Mouse (Mus musculus) gastrocnemius, postnatal 36 days (tissue): ENCODE measurements at regions not wholly inside any gene's neighbourhood (a gene's known extent, or its start where the extent isn't known, plus 50 kb on each side); places are given as distances from the start of the nearest gene placed in this dataset.

Source experiments
- DNase-seq, 2 experiments: peaks; one replicate each; pipeline ENCODE4 v3.0.0; 2022
- intact Hi-C: fragments of 180-260 bp; cut with DNase I; formaldehyde crosslinking; loops from one replicate; pipeline ENCODE4 v1.15.1; 2025

DNA sequence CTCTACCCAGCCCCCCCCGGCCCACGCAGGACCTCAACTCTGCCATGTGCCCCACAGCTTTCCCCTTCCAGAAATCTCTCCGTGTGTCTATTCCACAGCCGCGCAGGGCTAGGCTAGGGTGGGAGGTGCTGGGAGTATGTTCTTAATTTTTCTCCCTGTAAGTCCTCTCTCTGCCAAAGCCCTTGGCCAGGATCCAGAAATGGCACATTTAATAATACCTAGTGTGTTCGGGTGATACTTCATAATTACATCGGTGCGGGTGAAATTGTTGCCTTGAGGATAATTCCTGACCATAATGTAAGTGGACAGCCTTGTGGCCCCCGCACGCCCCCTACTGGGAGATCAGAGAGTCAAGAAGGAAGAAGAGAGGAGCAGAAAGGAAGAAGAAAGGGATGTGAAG lies 1093.5 kb downstream of the Mrps31 start:
- DNase-seq: peak; percentile 27 to 58

GRCm38 (mm10) chr8:23505216-23505615 lies 1094.1 kb downstream of the Mrps31 start:
- intact Hi-C loops: no loop called here
- DNase-seq: no peak

More for the DNA sequence above, 1093.5 kb downstream of the Mrps31 start:
- intact Hi-C loops: no loop called here

- intact Hi-C loops: no loop called here
- no peak for DNase-seq
Observed at GRCm38 (mm10) chr8:23505966-23506365, 1094.8 kb downstream of the Mrps31 start.

DNA sequence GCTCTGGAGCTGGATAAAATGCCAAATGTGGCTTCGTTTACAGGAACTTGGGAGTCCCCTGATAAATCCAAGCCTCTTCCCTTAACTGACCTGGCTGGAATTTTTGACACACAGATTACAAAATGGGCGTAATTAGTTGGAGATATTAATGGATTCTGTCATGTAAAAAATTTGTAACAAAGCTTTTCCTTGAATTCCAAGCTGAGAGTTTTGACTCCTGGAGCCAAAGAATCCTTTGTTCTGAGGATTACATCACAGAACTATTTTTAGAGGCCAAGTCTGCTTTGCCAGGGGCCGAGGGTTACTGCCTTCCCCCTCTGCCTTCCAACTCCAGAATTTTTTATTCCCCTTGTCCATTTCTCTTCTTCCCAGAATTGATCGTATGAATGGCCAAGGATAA lies 1096.5 kb downstream of the Mrps31 start:
- no peak for DNase-seq
- intact Hi-C loops: no loop called here

GRCm38 (mm10) chr8:23510076-23510475 lies 1098.9 kb downstream of the Mrps31 start:
- no peak for DNase-seq
- intact Hi-C loops: no loop called here

DNA sequence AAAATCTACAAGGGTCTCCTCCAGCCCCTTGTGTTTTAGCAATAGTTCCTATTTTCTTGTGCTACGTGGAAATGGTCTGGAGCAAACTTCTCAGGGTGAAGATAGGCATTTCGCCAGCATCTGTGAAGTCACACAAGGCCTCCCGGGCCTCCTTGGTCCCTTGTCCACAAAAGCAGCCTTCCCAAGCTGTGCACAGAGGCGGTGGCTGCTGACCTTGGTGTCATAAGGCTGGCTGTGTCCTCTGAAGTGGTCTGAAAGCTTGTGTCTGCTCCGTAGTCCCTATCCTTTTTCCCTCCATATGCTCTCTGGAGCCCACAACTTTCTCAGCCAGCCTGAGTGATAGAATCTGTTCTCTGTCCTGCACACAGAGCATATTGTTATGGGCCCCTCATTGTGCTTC lies 1099.4 kb downstream of the Mrps31 start:
- no peak for DNase-seq
- intact Hi-C loops: no loop called here

GRCm38 (mm10) chr8:23511264-23511663 lies 1100.1 kb downstream of the Mrps31 start:
- intact Hi-C loops: no loop called here
- no peak for DNase-seq

DNA sequence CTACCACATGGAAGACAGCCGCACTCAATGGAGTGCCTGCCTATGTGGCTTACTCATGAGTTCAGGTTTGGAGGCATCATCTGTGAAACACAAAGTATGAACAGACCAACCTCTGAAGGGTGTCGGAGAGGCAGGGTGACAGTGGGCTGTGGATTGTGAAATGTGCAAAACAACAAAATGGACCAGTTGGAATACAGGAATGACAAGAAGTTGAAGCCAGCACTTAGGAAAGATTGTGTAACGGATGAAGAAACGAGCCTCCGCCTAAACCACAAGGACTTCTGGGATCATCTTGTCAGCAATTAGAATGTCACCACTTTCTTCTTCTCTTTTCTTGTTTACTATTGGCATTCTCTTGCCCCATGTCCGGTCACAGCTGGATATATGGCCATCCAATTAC lies 1100.6 kb downstream of the Mrps31 start:
- no peak for DNase-seq
- intact Hi-C loops: no loop called here

- intact Hi-C loops: no loop called here
- no peak for DNase-seq
Observed at GRCm38 (mm10) chr8:23516469-23516868, 1105.3 kb downstream of the Mrps31 start.

DNA sequence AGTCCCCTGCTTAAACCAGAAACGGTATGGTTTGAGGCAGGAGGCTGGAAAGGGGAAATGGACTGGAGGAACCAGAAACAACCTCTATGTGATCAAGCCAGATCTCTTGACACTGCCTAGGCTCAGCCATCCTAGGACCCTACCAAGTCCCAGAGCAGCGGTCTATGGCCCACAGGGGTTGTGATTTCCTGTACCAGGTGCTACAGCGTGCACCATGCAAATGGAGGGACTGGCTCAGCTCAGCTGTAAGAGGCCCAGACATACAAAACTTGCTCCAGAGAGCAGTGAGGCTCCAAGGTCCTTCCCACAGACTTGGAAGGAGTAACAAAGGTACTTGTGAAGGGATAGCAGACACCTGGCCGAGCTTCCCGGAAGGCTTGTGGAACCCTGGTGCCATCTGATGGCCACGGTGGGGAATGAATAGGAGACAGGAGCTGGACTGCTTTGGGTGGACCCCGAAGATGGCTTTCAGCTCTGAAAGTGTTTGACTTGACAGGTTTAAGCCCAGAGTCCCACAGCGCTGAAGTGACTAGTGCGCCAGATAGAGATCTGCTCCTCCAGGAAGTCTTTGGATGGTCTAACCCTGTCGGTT lies 1120.5 kb downstream of the Mrps31 start:
- DNase-seq: no peak
- intact Hi-C loops: no loop called here

DNA sequence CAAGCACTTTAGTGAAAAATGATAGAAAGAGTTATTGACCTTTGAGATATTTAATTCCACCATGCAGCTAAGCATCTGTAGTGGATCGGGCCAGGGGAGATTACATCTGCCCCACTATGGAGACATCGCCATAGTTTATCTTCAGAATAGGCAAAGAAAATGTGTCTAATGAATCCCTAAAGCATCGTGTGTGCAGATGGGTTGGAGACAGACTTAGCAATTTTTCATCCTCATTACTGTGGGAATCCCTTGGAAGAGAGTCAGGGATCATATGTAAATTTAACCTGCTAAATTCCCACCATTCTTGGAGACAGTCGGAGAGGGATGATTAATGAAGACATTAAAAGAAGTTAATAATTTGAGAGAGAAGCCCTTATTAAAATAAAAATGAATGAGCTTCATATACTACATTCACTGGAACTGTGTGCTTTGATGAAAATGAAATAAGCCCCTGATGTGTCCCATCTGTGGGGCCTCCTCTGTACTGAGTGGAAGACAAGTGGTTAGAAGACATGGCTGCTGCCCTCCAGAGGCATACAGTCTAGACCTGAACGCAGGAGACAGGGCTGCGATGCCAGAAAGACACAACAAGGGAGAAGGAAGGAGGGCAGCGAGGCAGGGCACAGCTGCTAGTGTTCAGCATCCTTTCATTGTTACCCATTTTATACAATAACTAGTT lies 1126.7 kb downstream of the Mrps31 start:
- no peak for DNase-seq
- intact Hi-C loops: no loop called here

- DNase-seq: no peak
- intact Hi-C loops: no loop called here
Observed at GRCm38 (mm10) chr8:23553565-23554473, 1142.7 kb downstream of the Mrps31 start.

GRCm38 (mm10) chr8:23560836-23561235 lies 1149.7 kb downstream of the Mrps31 start:
- no peak for DNase-seq
- intact Hi-C loops: no loop called here

DNA sequence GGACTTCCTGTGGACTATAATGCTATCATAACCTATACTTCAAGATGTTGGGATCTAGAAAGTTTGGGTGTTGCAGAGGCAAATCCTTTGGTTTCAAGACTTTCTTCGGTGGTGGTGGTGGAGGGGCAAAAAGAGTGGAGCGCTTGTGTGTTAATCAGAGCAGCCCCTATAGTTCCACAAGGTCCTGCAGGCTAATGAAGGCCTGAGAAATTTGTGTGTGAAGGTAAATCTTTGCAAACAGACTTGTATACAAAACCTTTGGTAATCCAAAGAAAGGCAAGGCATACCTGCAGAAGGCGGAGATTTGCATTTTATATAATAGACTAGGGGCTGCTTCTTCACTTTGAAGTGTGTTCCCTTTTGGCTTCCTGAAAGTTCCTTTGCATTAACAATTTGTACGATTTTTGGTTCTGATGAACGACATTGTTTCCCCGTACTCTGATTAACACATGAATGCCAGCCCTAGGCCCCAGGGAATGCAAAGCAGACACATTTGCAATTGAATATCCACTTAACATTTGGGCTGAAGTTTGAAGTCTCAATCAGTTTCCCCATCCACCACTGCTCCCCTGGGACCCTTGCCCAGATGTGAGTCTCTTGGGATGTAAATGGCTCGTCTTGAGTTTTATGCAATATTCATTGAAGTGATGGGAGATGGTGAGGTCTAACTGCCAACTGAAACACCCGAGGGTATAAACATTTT lies 1150.7 kb downstream of the Mrps31 start:
- intact Hi-C loops: no loop called here
- no peak for DNase-seq

DNA sequence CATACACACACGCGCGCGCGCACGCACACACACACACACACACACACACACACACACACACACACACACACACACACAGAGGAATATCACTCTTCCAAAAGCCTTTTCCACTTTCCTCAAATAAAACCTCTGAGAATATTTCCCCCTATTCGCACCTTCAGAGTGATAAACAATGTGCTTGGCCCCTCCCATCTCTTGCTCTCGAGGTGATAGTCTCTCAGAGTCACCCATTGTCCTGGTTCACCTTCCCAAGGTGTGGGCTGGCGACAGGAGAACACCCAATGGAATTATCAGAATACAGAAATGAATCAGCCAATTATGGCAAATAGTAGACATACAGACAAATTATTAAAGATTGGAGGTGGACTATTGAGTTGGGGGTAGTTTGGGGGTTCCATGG lies 1151.3 kb downstream of the Mrps31 start:
- DNase-seq: no peak
- intact Hi-C loops: no loop called here

DNA sequence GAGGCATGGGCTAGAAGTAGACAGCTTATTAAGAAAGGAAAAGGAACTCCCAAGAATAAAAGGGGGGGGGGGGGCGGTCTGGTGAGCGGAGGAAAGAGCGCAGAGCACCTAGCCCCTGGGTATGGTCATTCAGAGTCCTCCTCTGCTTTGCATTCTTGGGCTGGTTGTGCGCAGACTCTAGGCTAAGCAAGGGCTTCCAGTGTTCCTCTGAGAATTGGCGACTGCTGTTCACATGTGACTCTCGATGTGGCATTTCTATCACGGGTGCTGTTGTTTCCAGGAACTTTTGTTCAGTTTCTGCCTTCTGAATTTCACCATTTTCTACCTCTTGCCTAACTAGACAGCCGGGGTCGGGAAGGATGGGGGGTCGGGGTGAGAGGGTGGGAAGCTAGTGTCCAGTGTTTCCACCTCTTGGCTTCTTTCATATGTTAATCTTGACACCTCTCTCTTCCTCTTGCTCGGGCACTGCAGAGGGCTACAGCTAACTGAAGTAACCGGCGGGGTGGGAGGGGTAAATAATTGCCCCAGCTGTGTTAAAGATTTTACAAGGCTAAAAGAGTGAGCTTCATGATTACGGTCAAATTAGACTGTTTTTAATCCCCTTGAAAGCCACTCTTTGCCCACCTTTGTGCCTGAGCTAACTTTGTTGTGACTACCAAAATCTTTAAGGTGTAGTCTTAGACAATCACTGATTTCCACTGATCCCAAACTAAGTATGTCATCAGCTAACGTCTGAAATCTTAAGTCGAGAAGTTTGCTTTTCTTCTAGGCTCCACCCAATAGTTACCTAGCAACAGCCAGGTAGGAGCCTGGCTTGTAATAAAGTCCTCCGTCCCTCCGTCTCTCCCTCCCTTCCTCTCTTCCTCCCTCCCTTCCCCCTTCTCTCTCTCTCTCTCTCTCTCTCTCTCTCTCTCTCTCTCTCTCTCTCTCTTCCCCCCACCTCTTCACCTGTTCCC lies 1152.2 kb downstream of the Mrps31 start:
- DNase-seq: no peak
- intact Hi-C loops: no loop called here

- no peak for DNase-seq
- intact Hi-C loops: no loop called here
Observed at GRCm38 (mm10) chr8:23567906-23568305, 1156.7 kb downstream of the Mrps31 start.

DNA sequence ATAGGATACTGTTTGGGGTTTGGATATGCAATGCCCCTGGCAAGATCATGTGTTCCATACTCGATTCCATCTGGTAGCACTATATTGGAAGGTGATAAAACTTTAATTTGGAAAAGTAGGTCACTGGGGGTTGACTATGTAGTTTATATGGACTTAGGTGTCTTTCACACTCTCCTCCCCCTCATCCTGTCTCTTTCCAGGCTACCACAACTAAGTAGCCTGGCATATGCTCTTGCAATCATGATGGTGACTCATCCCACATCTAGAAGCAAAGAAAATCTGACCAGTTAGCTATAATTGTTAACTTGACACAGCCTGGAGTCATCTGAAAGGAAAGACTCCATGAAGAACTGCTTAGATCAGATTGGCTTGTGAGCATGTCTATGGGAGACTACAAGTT lies 1154.3 kb downstream of the Adam3 start:
- intact Hi-C loops: no loop called here
- DNase-seq: no peak

DNA sequence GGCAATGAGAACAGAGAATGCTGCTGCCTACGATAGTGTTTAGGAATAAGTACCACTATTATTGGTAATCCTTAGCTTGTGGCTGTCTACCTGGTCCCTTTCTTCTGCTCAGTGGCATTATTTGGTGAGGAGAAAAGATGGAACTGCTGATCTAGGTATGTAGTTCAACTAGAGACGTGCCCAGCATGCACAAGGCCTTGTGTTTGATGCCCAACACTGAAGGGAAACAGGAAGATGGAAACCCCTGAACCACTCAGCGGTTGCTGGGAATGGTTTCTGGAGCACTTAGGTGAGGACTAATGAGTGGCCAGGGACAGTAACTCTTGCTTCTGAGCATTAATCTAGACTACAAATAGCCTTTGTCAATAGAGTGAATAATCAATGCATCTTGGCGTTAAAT lies 1145.5 kb downstream of the Adam3 start:
- intact Hi-C loops: no loop called here
- no peak for DNase-seq

GRCm38 (mm10) chr8:23580701-23581100 lies 1145.0 kb downstream of the Adam3 start:
- DNase-seq: no peak
- intact Hi-C loops: no loop called here
